Mouse (Mus musculus): Measurements from ENCODE around the gene Cdk17. TPM values are rescaled to one million over a fixed set of nuclear protein-coding genes. Genes with fewer than 3 reads are reported as not detected.
A peak's percentile ranks its signal among the peaks of the same experiment; 100 is the strongest.
"Not testable (repeated sequence)": the region's sequence is repeated elsewhere in the genome, so short reads cannot be mapped to it uniquely, and the experiment has no call there.

The Cdk17 gene
- polyA plus RNA-seq, 1 experiment: 27.6 TPM

DNA sequence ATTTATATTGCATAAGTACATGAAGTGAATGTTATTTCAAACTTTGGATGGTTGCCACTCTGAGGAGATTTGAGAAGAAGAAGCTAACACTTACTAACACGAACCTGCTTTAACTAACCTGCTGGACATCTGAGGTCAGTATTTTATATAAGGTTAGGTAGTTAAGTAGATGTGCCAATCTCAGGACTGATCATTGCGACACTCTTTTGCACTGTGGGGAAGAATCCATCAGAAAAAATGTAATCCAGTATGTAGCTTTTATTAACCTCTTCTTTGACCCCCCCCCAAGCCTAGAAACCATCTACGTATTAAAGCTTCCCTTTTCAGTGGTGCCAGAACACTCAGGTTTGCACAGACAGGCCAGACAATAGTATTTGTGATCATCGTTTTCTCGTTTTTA, 8.0 kb upstream of the Cdk17 start:
- TF ChIP-seq POLR2A (IDR thresholded peaks at IDR 0.05; ENCODE audit: control insufficient read depth, low read depth, low read length) (no peak), CTCF (IDR thresholded peaks at IDR 0.05; ENCODE audit: control insufficient read depth, insufficient read depth, insufficient replicate concordance, low read depth, low read length) (no peak)
- Histone ChIP-seq H3K27ac (ENCODE audit: control insufficient read depth, insufficient read depth, low read depth, low read length) (no peak overlapping the region), H3K4me1 (ENCODE audit: control insufficient read depth, insufficient read depth, low read length) (no peaks in the 10 kb centered on the region), H3K4me3 (ENCODE audit: control insufficient read depth, low read depth, low read length) (no peak overlapping the region), H3K27me3 (ENCODE audit: control insufficient read depth, insufficient read depth, low read length) (no peaks in the 10 kb centered on the region), H3K36me3 (ENCODE audit: control insufficient read depth, insufficient read depth, low read length) (no peaks in the 10 kb centered on the region)

GRCm38 (mm10) chr10:93153404-93153803, 7.3 kb upstream of the Cdk17 start:
- not testable (repeated sequence) for H3K36me3 ChIP-seq (ENCODE audit: control insufficient read depth, insufficient read depth, low read length); H3K4me1 ChIP-seq (ENCODE audit: control insufficient read depth, insufficient read depth, low read length); H3K27ac ChIP-seq (ENCODE audit: control insufficient read depth, insufficient read depth, low read depth, low read length); H3K27me3 ChIP-seq (ENCODE audit: control insufficient read depth, insufficient read depth, low read length); H3K4me3 ChIP-seq (ENCODE audit: control insufficient read depth, low read depth, low read length)

DNA sequence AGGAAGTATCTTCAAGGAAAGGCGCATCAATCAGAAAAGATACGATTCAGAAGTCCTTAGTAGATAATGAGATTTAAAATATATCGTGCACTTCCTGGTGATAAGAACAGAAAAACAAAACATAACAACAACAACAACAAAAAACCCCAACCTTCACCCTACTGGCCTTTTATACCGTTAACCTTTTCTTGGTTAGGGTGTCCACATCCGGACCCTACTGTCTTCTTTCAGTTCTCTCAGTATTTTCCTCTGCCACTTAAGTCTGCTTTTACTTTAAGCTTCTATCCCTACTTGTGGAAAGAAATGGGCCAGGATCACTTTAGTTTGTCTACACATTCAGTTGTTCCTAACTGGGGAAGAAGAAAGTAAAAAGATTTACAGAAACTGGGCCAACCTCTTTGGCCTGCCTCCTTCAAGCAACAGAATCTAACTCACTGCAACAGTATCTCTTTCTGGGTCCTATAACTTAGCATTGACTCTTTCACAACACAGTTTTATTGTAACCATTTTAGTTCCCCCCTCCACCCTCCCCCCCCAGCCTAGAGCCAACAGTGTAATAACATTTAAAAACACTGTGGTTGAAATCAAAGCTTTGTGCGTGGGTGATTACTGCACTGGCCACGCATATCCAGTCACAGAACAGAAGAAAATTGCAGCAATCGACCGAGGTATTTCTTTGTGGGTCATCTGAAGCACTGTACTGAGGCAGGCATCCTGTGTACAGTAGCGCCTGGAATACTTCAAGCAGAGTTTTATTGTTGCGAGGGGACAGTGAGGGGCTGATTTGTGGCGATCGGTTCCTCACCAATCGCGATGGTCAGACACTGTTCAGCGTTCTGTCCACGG, 801 bp upstream of the Cdk17 start:
- Histone ChIP-seq H3K27ac (ENCODE audit: control insufficient read depth, insufficient read depth, low read depth, low read length) (peak overlapping the region; percentile 59), H3K36me3 (ENCODE audit: control insufficient read depth, insufficient read depth, low read length) (no peaks in the 10 kb centered on the region), H3K27me3 (ENCODE audit: control insufficient read depth, insufficient read depth, low read length) (no peaks in the 10 kb centered on the region), H3K4me1 (ENCODE audit: control insufficient read depth, insufficient read depth, low read length) (peaks cover 4% of the 10 kb centered on the region), H3K4me3 (ENCODE audit: control insufficient read depth, low read depth, low read length) (peak overlapping the region; percentile 97)
- TF ChIP-seq CTCF (IDR thresholded peaks at IDR 0.05; ENCODE audit: control insufficient read depth, insufficient read depth, insufficient replicate concordance, low read depth, low read length) (no peak), POLR2A (IDR thresholded peaks at IDR 0.05; ENCODE audit: control insufficient read depth, low read depth, low read length) (no peak)

GRCm38 (mm10) chr10:93160497-93160806, 223 bp upstream of the Cdk17 start:
- H3K27me3 ChIP-seq (ENCODE audit: control insufficient read depth, insufficient read depth, low read length): no peaks in the 10 kb centered on the region
- H3K27ac ChIP-seq (ENCODE audit: control insufficient read depth, insufficient read depth, low read depth, low read length): peak overlapping the region; percentile 92

GRCm38 (mm10) chr10:93161511-93162275, 1.0 kb downstream of the Cdk17 start:
- 0 out of 2 replicates have a peak, but pooled peaks have one; percentile 4 for TF ChIP-seq POLR2A (IDR thresholded peaks at IDR 0.05; ENCODE audit: control insufficient read depth, low read depth, low read length)
- no peak for TF ChIP-seq CTCF (IDR thresholded peaks at IDR 0.05; ENCODE audit: control insufficient read depth, insufficient read depth, insufficient replicate concordance, low read depth, low read length)
- H3K27me3 ChIP-seq (ENCODE audit: control insufficient read depth, insufficient read depth, low read length): no peaks in the 10 kb centered on the region
- no peaks in the 10 kb centered on the region for H3K36me3 ChIP-seq (ENCODE audit: control insufficient read depth, insufficient read depth, low read length)
- peaks cover 7% of the 10 kb centered on the region for H3K4me1 ChIP-seq (ENCODE audit: control insufficient read depth, insufficient read depth, low read length)
- H3K4me3 ChIP-seq (ENCODE audit: control insufficient read depth, low read depth, low read length): peak overlapping the region; percentile 97
- H3K27ac ChIP-seq (ENCODE audit: control insufficient read depth, insufficient read depth, low read depth, low read length): peak overlapping the region; percentile 67

More at GRCm38 (mm10) chr10:93160497-93160806, 223 bp upstream of the Cdk17 start:
- TF ChIP-seq CTCF (IDR thresholded peaks at IDR 0.05; ENCODE audit: control insufficient read depth, insufficient read depth, insufficient replicate concordance, low read depth, low read length): peak; percentile 53
- TF ChIP-seq POLR2A (IDR thresholded peaks at IDR 0.05; ENCODE audit: control insufficient read depth, low read depth, low read length): no peak; the same call in 1 of the 2 replicates
- H3K36me3 ChIP-seq (ENCODE audit: control insufficient read depth, insufficient read depth, low read length): no peaks in the 10 kb centered on the region
- peak overlapping the region; percentile 97 for H3K4me3 ChIP-seq (ENCODE audit: control insufficient read depth, low read depth, low read length)
- peaks cover 4% of the 10 kb centered on the region for H3K4me1 ChIP-seq (ENCODE audit: control insufficient read depth, insufficient read depth, low read length)

DNA sequence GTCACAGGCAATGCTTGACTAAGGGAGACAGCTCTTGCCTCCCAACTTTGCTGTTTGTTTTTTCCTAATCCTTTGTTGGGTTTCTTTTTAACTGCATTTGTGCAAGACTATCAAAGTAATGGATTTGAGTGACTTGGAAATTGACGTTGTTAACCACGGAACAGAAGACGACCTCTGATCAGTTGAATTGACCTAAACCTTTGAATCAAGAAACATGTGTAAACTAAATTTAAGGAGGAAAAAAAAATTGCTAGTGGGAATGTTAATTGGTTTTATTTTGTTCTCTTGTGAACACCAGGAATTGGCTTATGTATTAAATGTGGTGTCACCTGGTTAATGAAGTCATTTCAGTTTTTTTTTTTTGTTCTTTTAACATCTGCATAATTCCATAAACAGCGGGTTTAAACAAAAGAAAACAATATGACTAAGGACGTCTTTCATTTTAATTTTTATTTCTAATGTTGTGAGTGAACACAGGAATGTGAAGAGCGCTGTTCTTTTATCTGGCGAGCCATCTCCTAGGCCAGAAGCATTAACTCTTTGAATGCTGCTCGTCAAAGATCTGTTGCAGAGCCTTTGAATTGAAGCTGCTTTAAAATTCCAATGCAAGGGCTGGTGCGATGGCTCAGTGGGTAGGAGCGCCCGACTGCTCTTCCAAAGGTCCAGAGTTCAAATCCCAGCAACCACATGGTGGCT, 1.7 kb downstream of the Cdk17 start:
- H3K4me1 ChIP-seq (ENCODE audit: control insufficient read depth, insufficient read depth, low read length): peaks cover 7% of the 10 kb centered on the region
- H3K27me3 ChIP-seq (ENCODE audit: control insufficient read depth, insufficient read depth, low read length): no peaks in the 10 kb centered on the region
- H3K36me3 ChIP-seq (ENCODE audit: control insufficient read depth, insufficient read depth, low read length): no peaks in the 10 kb centered on the region
- peak overlapping the region; percentile 57 for H3K27ac ChIP-seq (ENCODE audit: control insufficient read depth, insufficient read depth, low read depth, low read length)
- TF ChIP-seq CTCF (IDR thresholded peaks at IDR 0.05; ENCODE audit: control insufficient read depth, insufficient read depth, insufficient replicate concordance, low read depth, low read length) (no peak), POLR2A (IDR thresholded peaks at IDR 0.05; ENCODE audit: control insufficient read depth, low read depth, low read length) (no peak)
- peak overlapping the region; percentile 97 for H3K4me3 ChIP-seq (ENCODE audit: control insufficient read depth, low read depth, low read length)
